In genomic region chr10:116658162-116658962, GRCm38 (mm10) we compare ENCODE assay signal across 32 mouse cellular contexts.
"Had no signal": no experiment of that assay in that cellular context is flagged by ENCODE, and none has a peak within 500 bp of the region (broad histone marks: within the 10 kb centered on the region; RNA-seq: fewer than 3 reads in every experiment).

No protein-coding gene starts in this region.

- H3K27ac ChIP-seq: left cerebral cortex, adult 2 months; limb, embryonic 10.5 days; limb, embryonic 12.5 days; limb, embryonic 13.5 days; limb, embryonic 15.5 days; liver, embryonic 12.5 days; liver, embryonic 13.5 days; liver, embryonic 14.5 days; liver, embryonic 15.5 days; lung, embryonic 15.5 days; macrophage; midbrain, embryonic 10.5 days; midbrain, embryonic 12.5 days; midbrain, embryonic 13.5 days; midbrain, embryonic 15.5 days had no signal

- H3K4me3 ChIP-seq: left cerebral cortex, adult 2 months; limb, embryonic 10.5 days; limb, embryonic 12.5 days; limb, embryonic 13.5 days; limb, embryonic 15.5 days; liver, embryonic 12.5 days; liver, embryonic 13.5 days; liver, embryonic 15.5 days; lung, embryonic 15.5 days; megakaryocyte, embryonic 14.5 days; midbrain, embryonic 10.5 days; midbrain, embryonic 12.5 days; midbrain, embryonic 13.5 days; midbrain, embryonic 15.5 days; myocyte had no signal

- H3K36me3 ChIP-seq: limb, embryonic 10.5 days; limb, embryonic 12.5 days; limb, embryonic 13.5 days; limb, embryonic 15.5 days; liver, embryonic 12.5 days; liver, embryonic 13.5 days; liver, embryonic 15.5 days; lung, embryonic 15.5 days; midbrain, embryonic 10.5 days; midbrain, embryonic 12.5 days; midbrain, embryonic 13.5 days; midbrain, embryonic 15.5 days had no signal

- H3K4me2 ChIP-seq: limb, embryonic 12.5 days; limb, embryonic 13.5 days; limb, embryonic 15.5 days; liver, embryonic 11.5 days; liver, embryonic 12.5 days; liver, embryonic 13.5 days; liver, embryonic 15.5 days; lung, embryonic 14.5 days; lung, embryonic 15.5 days; midbrain, embryonic 11.5 days; midbrain, embryonic 12.5 days; midbrain, embryonic 13.5 days; midbrain, embryonic 15.5 days had no signal

- DNase-seq: left cerebral cortex, postnatal 4 days; liver; liver, embryonic 13.5 days; liver, postnatal 0 days; lung, adult 18-20 months; lung, adult 2 months; lung, embryonic 14.5 days; lung, postnatal 10 days; lung, postnatal 14 days; lung, postnatal 36 days; lung, postnatal 4 days; midbrain, embryonic 14.5 days had no signal

- H3K9me3 ChIP-seq: limb, embryonic 10.5 days; limb, embryonic 12.5 days; limb, embryonic 13.5 days; limb, embryonic 15.5 days; liver, embryonic 12.5 days; liver, embryonic 13.5 days; liver, embryonic 15.5 days; lung, embryonic 15.5 days; midbrain, embryonic 10.5 days; midbrain, embryonic 12.5 days; midbrain, embryonic 13.5 days; midbrain, embryonic 15.5 days had no signal

- ATAC-seq: liver, embryonic 12.5 days; liver, postnatal 0 days; lung, postnatal 0 days; midbrain, embryonic 13.5 days; midbrain, embryonic 15.5 days; midbrain, embryonic 16.5 days had no signal

- H3K4me1 ChIP-seq: limb, embryonic 13.5 days; limb, embryonic 15.5 days; liver, embryonic 12.5 days; liver, embryonic 13.5 days; liver, embryonic 15.5 days; lung, embryonic 15.5 days; megakaryocyte, embryonic 14.5 days; midbrain, embryonic 12.5 days had no signal

- H3K27me3 ChIP-seq: limb, embryonic 12.5 days; limb, embryonic 13.5 days; limb, embryonic 15.5 days; liver, embryonic 12.5 days; liver, embryonic 13.5 days; liver, embryonic 15.5 days; lung, embryonic 15.5 days; megakaryocyte, embryonic 14.5 days; midbrain, embryonic 12.5 days; midbrain, embryonic 13.5 days; midbrain, embryonic 15.5 days had no signal

- H3K9ac ChIP-seq: limb, embryonic 12.5 days; limb, embryonic 13.5 days; limb, embryonic 15.5 days; liver, embryonic 12.5 days; liver, embryonic 13.5 days; liver, embryonic 14.5 days; liver, embryonic 15.5 days; liver, postnatal 0 days; lung, embryonic 14.5 days; lung, embryonic 15.5 days; midbrain, embryonic 12.5 days; midbrain, embryonic 13.5 days; midbrain, embryonic 15.5 days had no signal
